Mouse (Mus musculus) right cerebral cortex, postnatal 14 days (tissue): ENCODE data around the gene Slc41a3.

ENCODE experiments used
- DNase-seq: peaks from one replicate; pipeline ENCODE4 v3.0.0; 2022

Gene Slc41a3

GRCm38 (mm10) chr6:90688003-90688402 is 83.5 kb downstream of the Slc41a3 start:
- no peak for DNase-seq

GRCm38 (mm10) chr6:90688742-90689141 is 84.2 kb downstream of the Slc41a3 start:
- DNase-seq, result no peak

- no peak for DNase-seq
These were observed 85.0 kb downstream of the Slc41a3 start for GRCm38 (mm10) chr6:90689500-90689899.

- DNase-seq, result no peak
These were observed 87.4 kb downstream of the Slc41a3 start for GRCm38 (mm10) chr6:90691935-90692334.

- no peak for DNase-seq
These were observed 87.9 kb downstream of the Slc41a3 start for GRCm38 (mm10) chr6:90692404-90692803.

- DNase-seq, result no peak
These were observed 91.2 kb downstream of the Slc41a3 start for GRCm38 (mm10) chr6:90695754-90696153.
